19 mouse cellular contexts compared by ENCODE assay signal in genomic region chr17:67079570-67079969, GRCm38 (mm10).
"Had no signal": no experiment of that assay in that cellular context is flagged by ENCODE, and none has a peak within 500 bp of the region (broad histone marks: within the 10 kb centered on the region; RNA-seq: fewer than 3 reads in every experiment).

No protein-coding gene starts in this region.

- H3K27me3 ChIP-seq: midbrain, embryonic 12.5 days; neural tube, embryonic 13.5 days; neural tube, embryonic 15.5 days had no signal

- H3K4me1 ChIP-seq: midbrain, embryonic 12.5 days had no signal

- H3K9ac ChIP-seq: lung, embryonic 14.5 days; midbrain, embryonic 12.5 days; neural tube, embryonic 13.5 days; neural tube, embryonic 15.5 days had no signal

- H3K36me3 ChIP-seq: midbrain, embryonic 10.5 days; midbrain, embryonic 12.5 days; neural tube, embryonic 13.5 days; neural tube, embryonic 15.5 days had no signal

- ATAC-seq: midbrain, embryonic 16.5 days had no signal

- H3K9me3 ChIP-seq: midbrain, embryonic 10.5 days; midbrain, embryonic 12.5 days; neural tube, embryonic 13.5 days; neural tube, embryonic 15.5 days had no signal

- H3K4me3 ChIP-seq: midbrain, embryonic 10.5 days; midbrain, embryonic 12.5 days; myocyte; neural tube, embryonic 13.5 days; neural tube, embryonic 15.5 days had no signal

- H3K27ac ChIP-seq: midbrain, embryonic 10.5 days; midbrain, embryonic 12.5 days; neural tube, embryonic 13.5 days; neural tube, embryonic 15.5 days had no signal

- DNase-seq: lung, adult 18-20 months; lung, embryonic 14.5 days; lung, postnatal 10 days; lung, postnatal 4 days; midbrain, embryonic 14.5 days; retina, postnatal 1 day; right cerebral cortex, adult 18-20 months; right cerebral cortex, postnatal 25 days; right cerebral cortex, postnatal 4 days; spleen, adult 18-20 months; thymus, adult 18-20 months; thymus, postnatal 25 days; thymus, postnatal 4 days had no signal

- H3K4me2 ChIP-seq: lung, embryonic 14.5 days; midbrain, embryonic 12.5 days; neural tube, embryonic 13.5 days; neural tube, embryonic 15.5 days had no signal
